Mouse (Mus musculus): ENCODE measurements around the gene Fbxl18.
A peak's percentile ranks its signal among the peaks of the same experiment; 100 is the strongest.

Fbxl18 gene

DNA sequence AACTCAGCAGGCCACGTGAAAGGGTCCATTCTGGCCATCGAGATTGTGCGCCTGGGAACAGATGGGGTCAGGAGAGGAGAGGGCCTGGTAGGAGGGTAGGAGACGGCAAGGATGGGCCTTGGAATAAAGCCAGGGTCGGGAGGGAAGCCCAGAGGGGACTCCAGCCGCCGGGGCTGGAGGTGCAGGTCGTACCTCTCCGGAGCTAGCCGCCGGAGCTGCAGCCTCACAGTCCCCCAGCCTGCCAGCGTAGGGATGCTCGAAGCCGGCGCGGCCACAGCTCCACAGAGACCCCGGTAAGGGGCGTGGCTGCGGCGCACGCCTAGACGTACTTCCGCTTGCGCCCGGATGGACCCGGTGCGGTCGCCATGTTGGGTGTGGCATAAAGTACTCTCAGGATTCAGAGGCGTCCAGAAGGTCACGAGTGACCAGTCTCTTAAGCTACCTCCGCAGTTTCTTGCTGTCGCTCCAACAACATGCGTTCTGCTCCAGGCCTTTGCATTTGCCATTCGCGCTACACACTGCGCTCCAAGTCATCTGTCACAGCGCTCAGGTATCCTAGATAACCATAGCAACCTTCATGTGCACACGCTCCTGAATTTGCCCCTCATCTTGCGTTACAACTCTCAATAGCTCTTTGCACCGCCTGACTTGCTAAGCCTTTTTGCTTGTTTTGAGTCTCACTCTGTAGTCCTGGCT, at the start of gene Fbxl18:
TSS of gene Fbxl18 (minus strand) at position 504 of the 696 bp plus-strand sequence.
- DNase-seq (ENCODE audit: low spot score in 2 of 2) = peak; percentile 68 to 89

DNA sequence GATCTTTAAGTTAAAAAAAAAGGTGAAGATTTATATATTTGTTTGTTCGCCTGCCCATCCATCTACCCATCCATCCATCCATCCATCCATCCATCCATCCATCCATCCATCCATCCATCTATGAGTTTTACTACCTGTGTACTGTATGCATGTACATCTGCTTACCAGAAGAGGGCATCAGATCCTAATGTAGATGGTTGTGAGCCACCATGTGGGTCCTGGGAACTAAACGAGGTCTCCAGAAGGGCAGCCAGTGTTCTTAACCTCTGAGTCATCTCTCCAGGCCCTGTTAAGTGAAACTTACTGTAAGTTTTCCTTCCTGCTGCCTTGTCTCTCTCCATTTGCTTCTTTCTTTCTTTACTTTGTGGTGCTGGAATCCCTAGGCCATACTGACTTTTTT, 45.2 kb upstream of the Fbxl18 start:
- no peak for DNase-seq (ENCODE audit: low spot score in 2 of 2)

DNA sequence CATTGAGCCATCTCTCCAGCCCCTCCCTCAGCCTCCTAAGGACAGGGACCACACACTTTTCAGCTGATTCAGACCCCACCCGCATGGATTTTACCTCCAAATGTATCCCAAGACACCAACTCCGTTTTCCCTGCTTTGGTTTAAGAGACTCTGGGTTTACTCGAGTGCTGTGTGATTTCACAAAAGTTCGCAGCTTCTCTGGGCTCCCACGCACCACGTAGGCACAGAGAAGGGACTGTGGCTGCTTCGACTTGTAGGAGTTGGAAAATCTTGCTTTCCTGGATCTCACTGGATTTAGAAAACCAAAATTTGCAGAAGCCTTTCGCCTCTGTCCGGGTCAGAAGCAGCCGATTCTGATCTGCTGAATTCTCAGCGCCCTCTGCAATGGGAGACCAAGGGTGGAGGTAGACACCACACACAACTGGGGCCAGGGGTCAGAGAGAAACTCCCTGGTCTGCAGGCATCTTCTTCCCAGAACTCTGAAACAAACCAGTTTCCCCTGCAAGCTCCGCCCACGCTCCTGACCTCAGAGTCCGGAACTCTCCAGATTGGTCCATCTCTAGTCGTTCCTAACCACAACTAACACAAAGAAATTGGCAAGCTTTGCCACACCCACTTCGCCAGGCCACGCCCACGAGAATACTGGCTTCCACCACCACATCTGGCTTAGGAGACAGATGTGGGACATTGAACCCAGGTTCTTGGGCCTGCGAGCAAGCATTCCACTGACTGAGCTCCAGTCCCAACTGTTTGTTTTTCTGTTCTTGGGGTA, 42.9 kb upstream of the Fbxl18 start:
- DNase-seq (ENCODE audit: low spot score in 2 of 2) = no peak

DNA sequence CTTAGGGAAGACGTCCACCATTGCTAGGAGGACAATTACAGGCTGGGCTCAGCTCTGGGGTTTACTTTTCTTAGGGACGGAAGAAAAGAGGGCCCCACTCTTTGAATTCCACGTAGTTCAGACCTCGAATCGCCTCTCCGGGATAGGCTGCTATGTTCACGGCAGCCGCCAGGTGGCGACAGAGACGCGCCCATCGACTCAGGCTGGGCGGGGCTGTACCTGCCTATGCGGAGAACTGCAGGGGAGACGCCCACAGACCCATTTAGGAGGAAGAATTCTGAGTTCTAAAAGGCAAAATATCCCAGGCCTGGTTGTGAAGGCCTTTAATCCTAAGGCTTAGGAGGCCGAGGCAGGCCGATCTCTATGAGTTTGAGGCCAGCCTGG, 41.1 kb upstream of the Fbxl18 start:
- DNase-seq (ENCODE audit: low spot score in 2 of 2) = peak; percentile 75 to 87

DNA sequence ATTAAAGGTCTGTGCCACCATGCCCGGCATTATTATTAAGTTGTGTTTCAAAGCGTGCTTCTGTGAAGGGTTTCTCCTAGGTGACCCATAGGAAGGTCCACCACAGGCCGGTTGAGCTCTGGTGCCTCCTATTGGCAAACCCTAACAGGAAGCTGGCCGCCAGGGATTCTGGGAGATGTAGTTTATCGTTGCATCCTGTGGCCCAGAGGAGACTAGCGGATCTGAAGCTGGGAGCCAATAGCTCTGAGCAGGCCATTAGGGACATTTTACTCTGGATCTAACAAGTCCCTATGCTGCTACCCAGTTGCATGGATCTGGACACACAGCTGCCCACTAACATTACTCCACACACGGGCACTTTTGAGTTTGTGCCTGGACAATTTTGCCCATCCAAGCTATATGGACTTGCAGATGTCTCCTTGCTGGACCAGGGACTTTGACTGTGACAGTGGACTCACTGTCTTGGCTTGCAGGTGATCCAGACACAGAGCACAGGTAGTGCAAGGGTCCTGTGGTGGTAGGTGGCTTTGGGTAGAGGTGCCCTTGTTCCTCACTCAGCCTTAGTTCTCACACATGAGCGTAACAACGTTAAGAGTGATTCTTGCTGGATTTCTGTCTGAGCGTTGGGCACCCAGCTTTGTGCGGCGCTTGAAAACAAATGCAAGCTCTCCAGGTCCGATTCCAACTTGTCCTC, 40.6 kb upstream of the Fbxl18 start:
- peak in 1 of 2 experiments; percentile 55 for DNase-seq (ENCODE audit: low spot score in 2 of 2)

DNA sequence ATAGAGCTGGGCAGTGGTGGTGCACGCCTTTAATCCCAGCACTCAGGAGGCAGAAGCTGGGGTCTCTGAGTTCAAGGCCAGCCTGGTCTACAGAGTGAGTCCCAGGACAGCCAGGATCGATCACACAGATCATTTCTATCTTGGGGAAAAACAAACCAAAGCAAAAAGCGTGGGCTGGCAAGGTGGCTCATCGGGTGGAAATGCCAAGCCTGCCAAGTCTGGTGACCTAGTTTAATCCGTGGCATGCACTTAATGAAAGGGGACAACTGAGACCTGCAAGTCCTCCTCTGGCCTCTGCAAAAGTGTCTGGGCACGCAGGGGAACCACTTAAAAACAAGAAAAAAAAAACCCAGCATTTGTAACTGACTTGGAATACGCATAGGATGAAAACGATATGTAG, 37.5 kb upstream of the Fbxl18 start:
- no peak for DNase-seq (ENCODE audit: low spot score in 2 of 2)

DNA sequence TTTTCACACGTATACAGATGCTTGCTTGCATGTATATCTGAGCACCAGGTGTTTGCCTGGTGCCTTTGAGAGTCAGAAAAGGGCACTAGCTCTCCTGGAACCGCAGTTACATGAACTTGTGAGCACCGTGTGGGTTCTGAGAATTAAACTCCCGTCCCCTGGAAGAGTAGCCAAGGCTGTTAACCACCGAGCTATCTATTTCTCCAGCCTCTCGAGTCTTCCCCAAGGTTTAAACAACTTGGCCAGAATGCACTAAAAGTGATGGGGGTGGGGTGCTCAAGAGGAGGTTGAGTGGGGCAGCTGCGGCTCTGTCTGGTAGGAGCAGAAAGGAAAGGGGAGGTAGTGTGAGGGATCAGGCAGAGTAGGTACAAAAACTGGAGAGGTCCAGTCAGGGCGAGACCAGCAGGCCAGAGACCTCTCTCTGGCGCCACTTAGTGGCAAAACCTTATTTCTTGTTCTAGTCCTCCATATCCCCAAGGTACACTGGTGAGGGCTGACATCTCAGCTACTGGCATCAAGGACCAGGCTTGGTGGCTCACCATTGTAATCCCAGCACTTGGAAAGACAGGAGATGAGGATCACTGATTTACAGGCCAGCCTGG, 37.0 kb upstream of the Fbxl18 start:
- DNase-seq (ENCODE audit: low spot score in 2 of 2) = peak in 1 of 2 experiments; percentile 67

DNA sequence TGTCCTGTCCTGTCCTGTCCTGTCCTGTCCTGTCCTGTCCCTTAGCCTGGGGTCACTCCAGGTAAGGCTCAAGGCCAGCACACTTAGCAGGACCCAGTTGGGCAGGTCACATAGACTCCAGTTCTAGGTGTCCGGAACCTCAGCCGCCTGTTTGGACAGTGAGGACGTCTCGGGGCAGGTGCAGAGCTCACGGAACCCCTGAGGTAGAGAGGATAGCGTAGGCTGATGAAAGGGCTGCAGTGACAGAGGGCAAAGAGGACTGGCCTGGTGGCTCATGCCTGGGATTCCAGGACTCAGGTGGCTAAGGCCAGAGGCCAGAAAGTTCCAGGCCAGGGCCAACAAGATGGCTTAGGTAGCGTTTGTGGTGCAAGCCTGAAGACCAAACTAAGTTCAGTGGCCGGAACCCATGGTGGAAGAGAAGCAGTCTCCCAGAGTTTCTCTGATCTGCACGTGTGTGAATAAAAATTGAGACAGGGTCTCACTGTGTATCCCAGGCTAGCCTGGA, 36.1 kb upstream of the Fbxl18 start:
- no peak for DNase-seq (ENCODE audit: low spot score in 2 of 2)

DNA sequence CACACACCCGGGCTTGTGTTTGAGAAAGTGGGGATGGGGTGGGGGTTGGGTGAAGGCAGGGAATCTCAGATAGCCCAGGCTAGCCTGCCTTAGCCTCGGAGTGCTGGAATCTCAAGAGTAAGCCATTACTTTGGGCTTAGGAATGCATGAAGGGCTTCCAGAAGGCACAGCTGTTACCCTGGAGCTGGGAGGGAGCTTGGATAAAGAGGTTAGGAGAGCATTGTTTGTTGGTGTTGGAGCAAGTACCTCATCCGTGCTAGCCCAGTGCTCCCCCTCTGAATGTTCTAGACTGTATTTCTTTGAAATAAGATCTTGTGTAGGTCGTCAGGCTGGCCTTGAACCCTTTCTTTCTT, 34.2 kb upstream of the Fbxl18 start:
- no peak for DNase-seq (ENCODE audit: low spot score in 2 of 2)

DNA sequence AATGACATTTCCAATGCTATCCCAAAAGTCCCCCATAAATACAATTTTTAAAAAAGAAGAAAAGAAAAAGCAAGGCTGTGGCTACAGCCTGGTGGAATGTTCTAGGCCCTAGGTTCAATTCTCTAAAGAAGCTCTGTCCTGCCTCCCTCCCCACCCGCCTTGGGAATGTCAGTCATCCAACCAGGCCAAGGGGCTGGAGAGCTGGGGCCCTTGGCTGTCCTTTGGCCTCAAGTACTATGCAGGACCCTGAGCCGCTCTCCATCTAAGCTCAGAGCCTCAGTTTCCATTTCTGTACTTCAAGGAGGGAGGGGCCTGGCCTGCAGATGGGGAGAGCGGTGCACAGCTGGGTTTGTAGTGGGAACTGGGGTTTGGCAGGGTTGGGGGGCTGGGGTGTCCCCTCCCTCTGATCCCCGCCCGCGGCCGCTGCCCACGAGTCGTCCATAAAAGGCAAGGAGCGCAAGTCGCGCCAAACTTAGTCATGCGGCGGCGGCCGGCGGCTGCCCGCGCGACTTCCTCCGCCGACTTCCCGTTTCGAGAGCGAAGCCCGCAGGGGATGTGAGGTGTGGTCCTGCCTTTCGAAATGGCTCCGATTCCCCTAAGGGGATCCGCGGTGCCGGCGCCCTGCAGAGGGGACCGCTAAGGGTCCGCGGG, 33.7 kb upstream of the Fbxl18 start:
- peak in 1 of 2 experiments; percentile 30 for DNase-seq (ENCODE audit: low spot score in 2 of 2)

DNA sequence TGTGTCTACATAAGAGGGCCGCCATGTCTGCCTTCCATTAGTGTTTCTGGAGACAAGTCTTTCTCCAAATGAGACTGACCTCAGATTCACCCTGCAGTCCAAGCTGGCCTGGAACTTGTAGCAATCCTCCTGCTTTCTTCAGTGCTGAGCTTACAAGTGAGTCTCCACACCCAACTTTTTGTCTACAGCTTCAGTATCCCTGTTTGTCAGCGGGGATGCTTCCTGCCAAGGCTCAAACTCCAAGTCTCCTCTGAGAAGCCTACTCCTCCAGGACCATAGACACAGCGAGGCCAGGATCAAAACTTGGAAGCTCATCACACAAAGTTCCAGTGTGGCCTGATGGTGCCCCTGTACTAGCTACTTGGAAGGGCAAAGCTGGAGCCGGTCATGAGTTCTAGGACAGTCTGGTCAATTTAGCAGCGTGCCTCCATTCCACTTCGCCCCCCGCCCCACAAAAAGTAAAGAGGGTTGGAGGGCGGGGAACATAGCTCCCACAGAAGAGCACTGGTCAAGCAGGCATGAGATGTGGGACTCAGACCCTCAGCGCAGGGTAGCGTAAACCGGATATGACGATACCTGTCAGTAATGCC, 32.2 kb upstream of the Fbxl18 start:
- DNase-seq (ENCODE audit: low spot score in 2 of 2) = no peak

DNA sequence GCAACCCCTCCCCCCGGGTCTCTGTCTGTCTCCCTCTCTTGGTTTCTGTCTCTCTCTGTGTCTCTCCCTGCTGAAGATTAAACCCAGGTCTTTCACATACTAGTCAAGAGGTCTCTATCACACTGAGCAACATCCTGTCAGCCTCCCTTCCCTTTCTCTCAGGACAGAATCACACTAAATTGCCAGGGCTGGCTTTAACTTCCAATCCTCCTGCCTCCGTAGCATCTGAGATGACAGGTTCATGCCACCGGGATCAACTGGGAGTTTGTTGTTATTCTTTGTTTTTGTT, 31.7 kb upstream of the Fbxl18 start:
- DNase-seq (ENCODE audit: low spot score in 2 of 2) = no peak

DNA sequence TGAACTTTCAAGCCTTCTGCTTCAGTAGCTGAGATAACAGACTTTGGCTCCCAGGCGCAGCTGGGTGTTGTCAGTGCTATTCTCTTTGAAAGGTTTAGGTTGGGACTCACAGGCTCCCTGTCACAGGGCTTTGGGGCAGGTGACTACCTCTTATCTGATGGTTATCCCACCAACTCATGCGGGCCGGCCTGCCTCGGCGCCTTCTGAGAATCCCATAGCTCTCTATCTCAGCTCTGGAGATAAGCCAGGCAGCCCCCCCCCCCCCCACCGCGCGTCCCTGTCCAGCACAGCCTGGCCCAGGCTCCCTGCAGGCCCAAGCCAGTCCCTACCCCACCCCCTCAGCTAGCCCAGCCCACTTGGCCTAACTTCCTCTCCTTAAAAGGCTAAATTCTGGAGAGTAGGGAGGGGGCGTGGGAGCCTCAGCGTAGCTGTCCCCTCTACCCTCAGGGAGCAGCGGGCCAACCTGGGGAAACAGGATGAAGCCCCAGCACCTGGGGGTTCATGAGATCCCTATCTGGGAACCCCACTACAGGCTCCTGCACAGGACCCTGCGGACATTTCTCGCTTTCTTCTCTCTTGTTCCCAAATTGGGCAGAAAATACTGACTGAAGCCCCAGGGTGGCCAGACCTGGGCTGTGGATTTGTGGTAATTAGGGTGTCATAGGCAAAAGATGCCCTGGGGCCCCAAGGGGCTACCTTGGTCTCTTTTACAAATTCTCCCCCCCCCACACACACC, 31.2 kb upstream of the Fbxl18 start:
- no peak for DNase-seq (ENCODE audit: low spot score in 2 of 2)

DNA sequence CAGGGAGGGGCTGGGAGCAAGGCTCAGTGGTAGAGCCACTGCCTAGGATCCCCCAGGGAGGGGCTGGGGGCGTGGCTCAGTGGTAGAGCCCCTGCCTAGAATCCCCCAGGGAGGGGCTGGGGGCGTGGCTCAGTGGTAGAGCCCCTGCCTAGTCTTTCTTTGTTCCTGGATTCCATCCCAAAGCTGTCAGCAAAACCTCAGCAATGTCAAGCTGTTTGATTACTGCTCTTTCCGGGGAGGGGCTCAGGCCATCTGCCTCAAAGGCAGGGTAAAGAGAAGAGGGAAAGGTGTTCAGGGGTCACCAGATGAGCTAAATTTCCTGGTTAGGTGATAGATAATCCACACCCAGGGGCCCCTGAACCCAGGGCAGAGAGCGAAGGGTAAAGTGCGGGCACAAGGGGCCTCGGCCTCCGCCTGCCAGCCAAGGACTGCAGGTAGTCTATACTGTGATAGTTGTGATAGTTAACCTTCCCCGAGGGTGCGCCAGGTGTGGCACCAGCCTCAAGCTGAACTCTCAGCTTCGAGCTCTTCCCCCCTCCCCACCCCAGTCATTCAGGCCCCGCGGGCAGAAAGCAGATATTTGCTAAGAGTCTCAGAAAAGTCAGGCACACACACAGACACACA, 29.2 kb upstream of the Fbxl18 start:
- DNase-seq (ENCODE audit: low spot score in 2 of 2) = no peak

DNA sequence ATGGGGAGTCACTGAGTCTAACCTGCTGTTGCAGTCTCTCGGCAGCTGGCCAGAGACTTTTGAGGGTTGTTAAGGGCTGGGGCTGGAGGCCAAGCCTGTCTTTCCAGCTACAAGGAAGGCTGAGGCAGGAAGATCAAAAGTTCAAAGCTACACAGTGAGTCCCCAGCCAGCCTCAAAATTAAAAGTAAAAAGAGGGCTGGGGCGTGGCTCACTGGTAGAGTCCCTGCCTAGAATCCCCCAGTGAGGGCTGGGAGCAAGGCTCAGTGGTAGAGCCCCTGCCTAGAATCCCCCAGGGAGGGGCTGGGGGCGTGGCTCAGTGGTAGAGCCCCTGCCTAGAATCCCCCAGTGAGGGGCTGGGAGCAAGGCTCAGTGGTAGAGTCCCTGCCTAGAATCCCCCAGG, 28.6 kb upstream of the Fbxl18 start:
- DNase-seq (ENCODE audit: low spot score in 2 of 2) = no peak

DNA sequence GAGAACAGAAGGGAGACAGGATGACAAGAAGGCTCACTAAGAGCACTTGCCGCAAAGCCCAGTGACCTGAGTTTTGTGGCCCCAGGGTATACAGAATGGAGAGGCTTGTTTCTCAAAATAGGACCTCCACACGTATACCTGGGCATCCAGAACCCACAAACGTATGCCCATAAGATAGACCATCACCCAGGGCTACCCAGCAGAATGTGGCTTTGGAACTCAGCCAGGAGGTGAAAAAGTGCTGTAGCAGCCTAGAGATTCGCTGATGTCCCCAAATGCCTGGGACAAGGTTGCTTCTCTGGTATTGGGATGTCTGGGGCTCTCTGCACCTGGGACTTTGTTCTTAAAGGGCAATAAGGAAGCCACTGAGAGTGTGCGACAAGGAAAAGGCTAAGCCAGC, 27.0 kb upstream of the Fbxl18 start:
- no peak for DNase-seq (ENCODE audit: low spot score in 2 of 2)

DNA sequence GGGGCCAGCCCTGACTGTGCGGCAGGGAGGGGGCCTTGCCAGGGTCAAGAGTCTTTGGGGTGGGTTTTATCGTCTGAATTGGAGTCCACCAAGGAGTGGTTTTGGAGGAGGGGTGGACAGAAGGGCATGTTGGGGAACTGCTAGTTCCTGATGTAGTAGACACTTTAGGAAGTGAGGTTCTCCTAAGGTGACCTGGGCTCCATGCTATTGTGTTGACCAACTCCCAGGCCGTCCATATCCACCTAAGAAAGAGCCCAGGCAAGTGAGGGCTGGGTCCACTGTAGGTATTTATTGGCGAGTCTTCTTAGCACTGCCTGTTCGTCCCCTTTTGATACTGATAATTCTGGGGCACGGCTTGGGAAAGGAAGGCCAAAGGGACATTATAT, 25.8 kb upstream of the Fbxl18 start:
- DNase-seq (ENCODE audit: low spot score in 2 of 2) = no peak

DNA sequence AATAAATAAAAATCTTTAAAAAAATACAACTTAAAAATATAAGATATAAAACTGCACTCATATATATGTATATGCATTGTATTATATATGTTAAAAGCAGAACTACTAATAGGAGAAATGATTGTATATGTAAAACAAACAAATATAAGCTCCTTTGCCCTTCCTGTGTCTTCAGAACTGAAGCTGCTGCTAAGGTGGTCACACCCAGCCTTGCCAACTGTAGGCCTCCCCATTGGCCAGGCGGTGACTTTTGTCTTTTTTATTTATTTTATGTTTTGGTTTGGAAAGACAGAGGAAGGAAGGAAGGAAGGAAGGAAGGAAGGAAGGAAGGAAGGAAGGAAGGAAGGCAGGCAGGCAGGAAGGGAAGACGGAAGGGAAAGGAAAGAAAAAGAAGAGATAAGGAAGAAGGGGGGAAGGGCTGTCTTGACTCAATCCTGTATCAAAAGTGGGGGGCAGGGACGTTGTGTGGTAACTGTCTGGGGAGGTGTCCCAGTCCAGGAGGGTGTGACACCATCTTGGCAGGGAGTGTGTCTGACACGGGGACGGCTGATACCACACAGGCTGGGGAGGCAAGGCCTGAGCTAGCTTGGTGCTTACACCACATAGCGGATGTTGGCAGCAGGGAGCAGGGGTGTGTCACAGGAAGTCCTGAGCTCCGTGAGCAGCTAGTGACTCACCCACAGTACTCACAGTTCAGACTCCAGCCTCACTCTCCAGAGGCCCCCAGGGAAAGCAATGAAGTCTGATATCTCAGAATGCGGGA, 25.3 kb upstream of the Fbxl18 start:
- no peak for DNase-seq (ENCODE audit: low spot score in 2 of 2)

DNA sequence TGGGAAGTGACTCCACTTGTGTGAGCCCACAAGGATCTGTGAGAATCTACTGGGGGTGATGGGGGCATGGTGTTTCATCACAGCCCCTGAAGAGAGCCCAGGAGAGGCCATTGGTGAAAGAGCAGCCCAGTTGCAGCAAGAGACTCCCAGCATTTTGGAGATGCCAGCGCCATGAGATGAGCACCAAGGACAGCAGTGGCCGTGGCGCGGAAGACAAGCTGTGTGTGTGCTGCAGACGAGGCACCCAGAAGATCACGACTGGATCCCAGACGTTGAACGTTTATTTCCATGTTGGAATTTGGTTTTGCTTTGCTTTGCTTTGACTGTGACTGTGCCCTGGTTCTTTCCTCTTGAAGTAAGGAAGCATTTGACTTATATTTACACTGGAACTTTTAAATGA, 22.2 kb upstream of the Fbxl18 start:
- no peak for DNase-seq (ENCODE audit: low spot score in 2 of 2)

DNA sequence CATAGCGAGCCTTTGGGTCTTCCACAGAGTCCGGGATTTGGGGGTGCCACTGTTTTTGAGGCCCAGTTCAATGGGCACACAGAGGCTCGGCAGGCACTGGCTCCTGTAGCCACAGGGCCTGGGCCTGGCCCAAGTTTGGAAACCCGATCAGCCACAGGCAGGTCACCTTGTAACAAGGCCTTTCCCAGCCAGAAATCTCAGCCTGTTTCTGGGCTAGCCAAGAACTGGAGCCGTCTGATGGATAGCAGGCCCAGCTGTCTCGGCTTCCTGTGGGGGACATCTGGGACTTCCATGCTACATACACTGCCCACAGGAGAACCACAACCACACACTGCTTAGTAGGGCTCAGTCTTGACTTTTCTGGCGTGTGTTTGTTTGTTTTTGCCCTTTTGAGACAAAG, 21.4 kb upstream of the Fbxl18 start:
- no peak for DNase-seq (ENCODE audit: low spot score in 2 of 2)
